Mouse (Mus musculus): ENCODE data around the gene Pnldc1. TPM values are rescaled to one million over a fixed set of nuclear protein-coding genes. Genes with fewer than 3 reads are reported as not detected.
"Not testable (repeated sequence)": the region's sequence is repeated elsewhere in the genome, so short reads cannot be mapped to it uniquely, and the experiment has no call there.

The Pnldc1 gene
- total and polyA plus RNA-seq, 2 experiments: 1.3 to 1.5 TPM

DNA sequence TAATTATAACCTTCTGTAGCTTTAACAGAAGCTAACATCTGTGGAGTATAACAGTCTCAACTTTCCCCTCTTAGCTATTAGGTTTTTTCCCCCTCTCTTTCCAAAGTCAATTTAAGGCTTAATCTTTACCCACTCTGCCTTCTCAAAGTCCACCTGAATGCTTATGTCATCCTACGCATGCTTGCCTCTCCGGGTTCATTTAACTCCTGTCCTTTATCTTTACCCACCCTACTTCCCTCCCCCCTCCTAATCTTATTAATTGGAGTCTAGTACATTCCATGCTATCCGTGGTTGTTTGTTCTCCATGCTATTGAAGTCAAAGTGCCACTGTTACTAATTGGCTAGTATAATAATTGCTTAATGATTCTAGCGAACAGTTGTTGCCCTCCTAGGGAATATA, 25.7 kb upstream of the Pnldc1 start:
- TF ChIP-seq POLR2A (IDR thresholded peaks at IDR 0.05; ENCODE audit: extremely low read depth, insufficient read depth, low read length) (no peak), CTCF (IDR thresholded peaks at IDR 0.05; ENCODE audit: low read depth, low read length) (no peak)
- peaks cover 17% of the 10 kb centered on the region for H3K4me1 ChIP-seq (ENCODE audit: control insufficient read depth, insufficient read depth, low read length)
- H3K27ac ChIP-seq (replicated peaks; ENCODE audit: insufficient read depth, low read depth, low read length): peak overlapping the region; percentile 85
- peaks cover 6% of the 10 kb centered on the region; the same call in 1 of the 2 replicates for H3K36me3 ChIP-seq (ENCODE audit: control insufficient read depth, insufficient read depth, low read length)
- WGBS: 15% methylated on average over 4 of the region's 4 CpGs
- DNase-seq (ENCODE audit: extremely low read depth, low read depth, low spot score): peak; percentile 93
- no peaks in the 10 kb centered on the region; the same call in 1 of the 2 replicates for H3K79me2 ChIP-seq (ENCODE audit: control insufficient read depth, insufficient read depth, low read length)
- no peak overlapping the region for H3K4me3 ChIP-seq (ENCODE audit: insufficient read depth, low read depth, low read length)
- H3K9ac ChIP-seq (ENCODE audit: low read depth, low read length): no peak overlapping the region
- no peaks in the 10 kb centered on the region for H3K27me3 ChIP-seq (ENCODE audit: control insufficient read depth, insufficient read depth, low read length)

DNA sequence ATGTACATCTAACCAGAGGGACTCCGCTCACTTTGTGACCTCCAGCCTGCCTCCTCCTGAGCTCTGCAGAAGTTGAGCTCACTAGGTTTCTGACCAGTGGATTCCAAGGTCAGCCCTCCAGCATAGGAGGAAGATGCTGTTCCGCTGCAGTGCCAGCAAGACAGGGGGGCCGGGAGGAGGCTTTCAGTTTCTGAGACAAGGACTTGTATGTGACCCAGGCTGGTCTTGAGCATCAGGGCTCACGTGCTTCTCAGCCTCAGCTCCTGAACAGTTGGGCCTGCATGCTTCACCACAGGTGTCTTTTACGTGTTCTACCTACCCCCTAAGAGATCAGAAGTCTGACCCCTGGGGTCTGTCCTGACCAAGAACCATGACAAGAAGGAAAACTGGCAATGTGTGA, 21.5 kb upstream of the Pnldc1 start:
- H3K4me3 ChIP-seq (ENCODE audit: insufficient read depth, low read depth, low read length); DNase-seq (ENCODE audit: extremely low read depth, low read depth, low spot score); H3K27me3 ChIP-seq (ENCODE audit: control insufficient read depth, insufficient read depth, low read length); H3K9ac ChIP-seq (ENCODE audit: low read depth, low read length); H3K79me2 ChIP-seq (ENCODE audit: control insufficient read depth, insufficient read depth, low read length): not testable (repeated sequence)
- WGBS: 89% methylated on average over 5 of the region's 5 CpGs
- Histone ChIP-seq H3K4me1 (ENCODE audit: control insufficient read depth, insufficient read depth, low read length) (peaks cover 30% of the 10 kb centered on the region), H3K27ac (replicated peaks; ENCODE audit: insufficient read depth, low read depth, low read length) (peak overlapping the region; percentile 64), H3K36me3 (ENCODE audit: control insufficient read depth, insufficient read depth, low read length) (peaks cover 15% of the 10 kb centered on the region)

DNA sequence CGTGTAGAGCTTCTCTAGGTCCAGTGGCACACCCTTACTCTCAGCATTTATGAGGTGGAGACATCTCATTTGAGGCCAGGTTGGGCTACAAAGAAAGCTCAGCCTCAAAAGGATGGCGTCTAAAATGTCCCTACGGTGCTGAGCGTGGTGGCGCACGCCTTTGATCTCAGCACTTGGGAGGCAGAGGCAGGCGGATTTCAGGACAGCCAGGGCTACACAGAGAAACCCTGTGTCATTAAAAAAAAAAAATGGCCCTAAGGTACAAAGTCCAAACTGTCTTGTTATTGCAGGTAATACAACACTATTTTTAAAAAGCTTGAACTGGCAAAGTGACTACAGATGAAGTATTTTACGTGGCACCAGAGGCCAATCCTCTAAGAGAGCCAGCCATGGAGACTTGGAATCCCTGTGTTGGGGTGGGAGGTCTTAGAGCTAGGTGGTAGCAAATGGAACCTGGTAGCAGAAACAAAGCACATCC, 15.7 kb upstream of the Pnldc1 start:
- Histone ChIP-seq H3K27ac (replicated peaks; ENCODE audit: insufficient read depth, low read depth, low read length) (peak overlapping the region; percentile 90), H3K36me3 (ENCODE audit: control insufficient read depth, insufficient read depth, low read length) (peaks cover 45% of the 10 kb centered on the region), H3K4me1 (ENCODE audit: control insufficient read depth, insufficient read depth, low read length) (peaks cover 28% of the 10 kb centered on the region), H3K4me3 (ENCODE audit: insufficient read depth, low read depth, low read length) (no peak overlapping the region), H3K79me2 (ENCODE audit: control insufficient read depth, insufficient read depth, low read length) (no peaks in the 10 kb centered on the region), H3K9ac (ENCODE audit: low read depth, low read length) (no peak overlapping the region), H3K27me3 (ENCODE audit: control insufficient read depth, insufficient read depth, low read length) (no peaks in the 10 kb centered on the region)
- WGBS: 25% methylated on average over 8 of the region's 8 CpGs
- peak; percentile 93 for DNase-seq (ENCODE audit: extremely low read depth, low read depth, low spot score)
- TF ChIP-seq POLR2A (IDR thresholded peaks at IDR 0.05; ENCODE audit: extremely low read depth, insufficient read depth, low read length) (no peak), CTCF (IDR thresholded peaks at IDR 0.05; ENCODE audit: low read depth, low read length) (no peak)

DNA sequence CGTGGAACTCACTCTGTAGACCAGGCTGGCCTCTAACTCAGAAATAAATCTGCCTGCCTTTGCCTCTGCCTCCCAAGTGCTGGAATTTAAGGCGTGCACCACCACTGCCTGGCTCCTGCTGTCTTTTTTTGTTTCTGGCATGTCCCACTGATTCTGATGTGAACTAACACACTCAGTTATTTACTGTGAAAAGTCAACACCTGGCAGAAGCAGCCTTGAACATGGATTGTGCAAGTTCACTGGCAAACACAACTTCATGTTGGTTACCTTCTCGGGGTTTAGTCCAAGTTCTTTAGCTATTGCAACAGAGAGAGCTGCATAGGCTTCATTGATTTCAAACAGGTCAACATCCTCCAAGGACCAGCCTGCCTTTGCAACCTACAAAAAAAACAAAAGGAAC, 15.0 kb upstream of the Pnldc1 start:
- Histone ChIP-seq H3K27me3 (ENCODE audit: control insufficient read depth, insufficient read depth, low read length) (no peaks in the 10 kb centered on the region), H3K9ac (ENCODE audit: low read depth, low read length) (no peak overlapping the region), H3K36me3 (ENCODE audit: control insufficient read depth, insufficient read depth, low read length) (peaks cover 52% of the 10 kb centered on the region), H3K4me3 (ENCODE audit: insufficient read depth, low read depth, low read length) (no peak overlapping the region), H3K27ac (replicated peaks; ENCODE audit: insufficient read depth, low read depth, low read length) (peak overlapping the region; percentile 32; the same call in 1 of the 2 replicates), H3K4me1 (ENCODE audit: control insufficient read depth, insufficient read depth, low read length) (peaks cover 24% of the 10 kb centered on the region), H3K79me2 (ENCODE audit: control insufficient read depth, insufficient read depth, low read length) (no peaks in the 10 kb centered on the region)
- DNase-seq (ENCODE audit: extremely low read depth, low read depth, low spot score): peak; percentile 100
- TF ChIP-seq CTCF (IDR thresholded peaks at IDR 0.05; ENCODE audit: low read depth, low read length) (no peak), POLR2A (IDR thresholded peaks at IDR 0.05; ENCODE audit: extremely low read depth, insufficient read depth, low read length) (no peak)
- 23% methylated on average over 3 of the region's 3 CpGs for WGBS

DNA sequence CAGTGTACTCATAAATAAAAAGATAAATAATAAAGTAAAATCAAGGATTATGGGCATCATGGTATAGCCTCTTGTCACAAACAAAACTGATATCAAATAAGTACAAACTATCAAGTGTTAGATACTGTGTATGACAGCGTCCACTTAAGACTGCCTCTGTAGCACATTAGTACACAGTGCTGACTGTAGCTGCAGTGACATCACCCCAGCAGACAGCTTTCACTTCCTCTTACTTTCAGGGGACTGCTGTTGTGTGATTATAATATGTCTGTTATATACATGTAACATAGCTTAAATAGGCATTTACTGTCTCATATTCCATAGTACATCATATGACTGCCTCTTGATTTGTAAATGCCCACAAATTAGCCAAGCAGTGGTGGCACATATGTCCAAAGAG, 11.0 kb upstream of the Pnldc1 start:
- WGBS: 67% methylated on average over 1 of the region's 1 CpGs
- Histone ChIP-seq H3K27ac (replicated peaks; ENCODE audit: insufficient read depth, low read depth, low read length) (no peak overlapping the region), H3K4me1 (ENCODE audit: control insufficient read depth, insufficient read depth, low read length) (peaks cover 13% of the 10 kb centered on the region), H3K36me3 (ENCODE audit: control insufficient read depth, insufficient read depth, low read length) (peaks cover 54% of the 10 kb centered on the region), H3K4me3 (ENCODE audit: insufficient read depth, low read depth, low read length) (no peak overlapping the region), H3K9ac (ENCODE audit: low read depth, low read length) (no peak overlapping the region), H3K79me2 (ENCODE audit: control insufficient read depth, insufficient read depth, low read length) (no peaks in the 10 kb centered on the region; the same call in 1 of the 2 replicates), H3K27me3 (ENCODE audit: control insufficient read depth, insufficient read depth, low read length) (no peaks in the 10 kb centered on the region)
- TF ChIP-seq CTCF (IDR thresholded peaks at IDR 0.05; ENCODE audit: low read depth, low read length): no peak
- TF ChIP-seq POLR2A (IDR thresholded peaks at IDR 0.05; ENCODE audit: extremely low read depth, insufficient read depth, low read length): no peak
- peak; percentile 45 for DNase-seq (ENCODE audit: extremely low read depth, low read depth, low spot score)

DNA sequence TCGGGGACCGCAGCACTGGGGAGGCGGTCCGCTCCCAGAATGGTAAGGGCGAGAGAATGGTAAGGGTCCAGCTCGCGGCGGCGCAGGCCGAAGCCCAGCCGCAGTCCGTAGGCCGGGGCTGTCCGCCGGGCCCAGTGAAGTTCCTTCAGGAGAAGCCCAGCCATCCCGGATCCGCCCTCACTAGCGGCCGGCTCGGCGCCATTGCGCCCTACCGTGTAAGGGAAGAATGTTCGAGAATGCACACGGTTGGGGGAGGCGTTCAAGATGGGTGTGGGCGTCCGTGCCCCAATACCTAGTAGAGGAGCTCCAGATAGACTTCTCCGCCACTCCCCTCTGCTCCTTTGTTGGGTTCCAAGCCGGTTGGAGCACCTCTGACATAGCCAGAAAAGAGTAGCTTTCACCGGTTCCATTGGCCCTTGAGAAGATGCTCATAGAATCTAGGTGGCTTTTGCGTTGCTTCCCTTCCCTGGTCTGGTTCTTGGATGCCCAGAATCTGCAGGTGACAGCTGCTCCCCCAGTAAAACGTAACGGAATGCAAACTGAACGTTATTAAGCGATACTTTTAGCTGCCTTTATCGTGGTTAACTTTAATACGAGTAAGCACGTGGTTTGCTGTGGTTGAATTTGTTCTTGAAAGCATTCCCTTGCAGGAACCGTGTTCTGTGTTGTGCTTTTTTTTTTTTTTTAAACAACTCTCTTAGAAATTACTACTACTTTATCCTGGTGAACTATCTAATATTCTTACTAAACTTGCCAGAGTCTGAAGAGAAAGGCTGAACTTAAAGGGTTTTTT, 6.8 kb upstream of the Pnldc1 start:
- TF ChIP-seq CTCF (IDR thresholded peaks at IDR 0.05; ENCODE audit: low read depth, low read length): no peak
- no peak for TF ChIP-seq POLR2A (IDR thresholded peaks at IDR 0.05; ENCODE audit: extremely low read depth, insufficient read depth, low read length)
- under 1% methylated on average over 40 of the region's 40 CpGs for WGBS

More for the DNA sequence above, 6.8 kb upstream of the Pnldc1 start:
- DNase-seq (ENCODE audit: extremely low read depth, low read depth, low spot score): peak; percentile 60
- H3K79me2 ChIP-seq (ENCODE audit: control insufficient read depth, insufficient read depth, low read length): no peaks in the 10 kb centered on the region; the same call in 1 of the 2 replicates
- no peaks in the 10 kb centered on the region for H3K27me3 ChIP-seq (ENCODE audit: control insufficient read depth, insufficient read depth, low read length)
- H3K36me3 ChIP-seq (ENCODE audit: control insufficient read depth, insufficient read depth, low read length): peaks cover 41% of the 10 kb centered on the region
- H3K4me3 ChIP-seq (ENCODE audit: insufficient read depth, low read depth, low read length): peak overlapping the region; percentile 66
- H3K4me1 ChIP-seq (ENCODE audit: control insufficient read depth, insufficient read depth, low read length): peaks cover 2% of the 10 kb centered on the region
- peak overlapping the region; percentile 70 for H3K27ac ChIP-seq (replicated peaks; ENCODE audit: insufficient read depth, low read depth, low read length)
- peak overlapping the region; percentile 78 for H3K9ac ChIP-seq (ENCODE audit: low read depth, low read length)
